Mouse (Mus musculus): Measurements from ENCODE around the gene Sorbs2.

GRCm38 (mm10) chr8:45760622-45761021 lies 253.0 kb downstream of the Sorbs2 start:
- TF ChIP-seq CTCF (IDR thresholded peaks at IDR 0.05; ENCODE audit: control insufficient read depth, insufficient read depth, insufficient read length) (no peak), MAX (IDR thresholded peaks at IDR 0.05) (no peak), MYOD1 (IDR thresholded peaks at IDR 0.05; ENCODE audit: control insufficient read depth, insufficient read length, low read depth) (no peak), CEBPB (IDR thresholded peaks at IDR 0.05; ENCODE audit: low read depth) (no peak), USF1 (IDR thresholded peaks at IDR 0.05; ENCODE audit: low read depth) (no peak)
